Mouse (Mus musculus) liver, adult 2 months (tissue): Measurements from ENCODE around the gene Oat.

Source experiments
- CTCF ChIP-seq: fragments of 200-500 bp; IDR thresholded peaks from 2 replicates; pipeline ENCODE4 v1.5.1; 2011; ENCODE audit warnings: low read depth, low read length, control low read depth
- POLR2A ChIP-seq: fragments of 200-500 bp; IDR thresholded peaks from 2 replicates; pipeline ENCODE4 v1.6.1; 2011; ENCODE audit warnings: low read length, control low read depth; ENCODE audit not compliant: insufficient read depth; ENCODE audit errors: extremely low read depth

- TF ChIP-seq CTCF (no peak), POLR2A (no peak)
Observed at GRCm38 (mm10) chr7:132605689-132606088, 29.5 kb upstream of the Oat start.
